Mouse (Mus musculus) forebrain, embryonic 10.5 days (tissue): ENCODE measurements around the gene Slc4a7. TPM values are rescaled to one million over a fixed set of nuclear protein-coding genes. Genes with fewer than 3 reads are reported as not detected.
A peak's percentile ranks its signal among the peaks of the same experiment; 100 is the strongest.

Experiments
- DNase-seq: peaks from one replicate; pipeline ENCODE4 v3.0.0-alpha.2; 2017; ENCODE audit warnings: low spot score; ENCODE audit errors: extremely low spot score
- H3K27ac ChIP-seq: fragments of 300-500 bp; sonication (generic); 2 replicates; pipeline ENCODE4 v1.5.1; 2016; ENCODE audit warnings: mild to moderate bottlenecking
- H3K27me3 ChIP-seq: fragments of 300-500 bp; sonication (generic); 2 replicates; pipeline ENCODE4 v1.6.1; 2016; ENCODE audit warnings: mild to moderate bottlenecking; ENCODE audit not compliant: poor library complexity, severe bottlenecking
- H3K36me3 ChIP-seq: fragments of 300-500 bp; sonication (generic); replicated peaks from 2 replicates; pipeline ENCODE4 v1.6.1; 2016; ENCODE audit warnings: mild to moderate bottlenecking, moderate library complexity
- H3K4me1 ChIP-seq: fragments of 300-500 bp; sonication (generic); 2 replicates; pipeline ENCODE4 v1.6.1; 2016
- H3K4me3 ChIP-seq: fragments of 300-500 bp; sonication (generic); 2 replicates; pipeline ENCODE4 v1.5.1; 2016; ENCODE audit warnings: mild to moderate bottlenecking, moderate library complexity
- H3K9me3 ChIP-seq: fragments of 300-500 bp; sonication (generic); 2 replicates; pipeline ENCODE4 v1.6.1; 2016; ENCODE audit warnings: mild to moderate bottlenecking, moderate library complexity
- WGBS: fragments of 180-500 bp; shearing (Covaris S2); methylation state at CpG from one replicate; pipeline ENCODE4 v1.1.7; 2016; 5-methylcytosine and 5-hydroxymethylcytosine counted together
- polyA plus RNA-seq: library from polyadenylated mRNA; unstranded; fragments of >200 nt; fragmentation: Nextera tagmentation; extraction: Ambion mirVana; gene quantifications from 2 replicates; pipeline ENCODE4 v1.2.1, GENCODE M21; 2016

Slc4a7 gene
- 34.5 and 36.5 TPM in 2 replicates for polyA plus RNA-seq

GRCm38 (mm10) chr14:14701710-14702329 lies at the start of gene Slc4a7:
TSS of gene Slc4a7 (plus strand) at chr14:14702279.
- no peaks in the 10 kb centered on the region for H3K9me3 ChIP-seq
- H3K4me1 ChIP-seq = peaks cover 28% of the 10 kb centered on the region
- H3K36me3 ChIP-seq = peaks cover 9% of the 10 kb centered on the region; the same call in 1 of the 2 replicates
- H3K27ac ChIP-seq = peak within 1 kb of the TSS; percentile 96
- WGBS = 88% methylated on average over 5 of the region's 5 CpGs
- H3K27me3 ChIP-seq = no peaks in the 10 kb centered on the region
- no peak for DNase-seq
- peak within 1 kb of the TSS; percentile 92 for H3K4me3 ChIP-seq

DNA sequence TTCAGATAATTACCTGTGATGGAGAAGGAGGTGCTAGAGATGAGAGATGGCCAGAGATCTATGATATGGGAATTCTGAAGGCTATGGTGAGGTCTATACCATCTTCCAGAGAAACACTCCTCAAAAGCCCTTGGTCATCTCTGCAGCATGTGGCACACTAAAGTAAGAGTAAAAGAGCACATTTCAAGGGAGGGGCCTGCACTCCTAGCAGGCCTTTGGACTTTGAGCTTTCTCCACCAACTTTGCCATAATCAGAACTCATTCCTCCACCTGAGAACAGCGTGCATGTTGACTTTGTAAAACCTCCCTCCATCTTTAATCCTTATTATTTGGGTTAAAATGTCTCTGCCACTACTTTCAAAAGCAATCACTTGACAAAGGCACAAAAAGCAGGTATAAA lies 31.5 kb upstream of the Slc4a7 start:
- H3K4me3 ChIP-seq = no peak overlapping the region
- no peaks in the 10 kb centered on the region for H3K27me3 ChIP-seq
- no peak overlapping the region for H3K27ac ChIP-seq
- DNase-seq = no peak
- 85% methylated on average over 1 of the region's 1 CpGs for WGBS
- H3K36me3 ChIP-seq = no peaks in the 10 kb centered on the region
- no peaks in the 10 kb centered on the region for H3K9me3 ChIP-seq
- H3K4me1 ChIP-seq = no peaks in the 10 kb centered on the region

- H3K27me3 ChIP-seq = no peaks in the 10 kb centered on the region
- no peaks in the 10 kb centered on the region for H3K9me3 ChIP-seq
- WGBS = 77% methylated on average over 4 of the region's 4 CpGs
- DNase-seq = no peak
- no peaks in the 10 kb centered on the region for H3K36me3 ChIP-seq
- no peak overlapping the region for H3K27ac ChIP-seq
- no peak overlapping the region for H3K4me3 ChIP-seq
- no peaks in the 10 kb centered on the region for H3K4me1 ChIP-seq
Measured at GRCm38 (mm10) chr14:14681611-14682010, 20.5 kb upstream of the Slc4a7 start.

DNA sequence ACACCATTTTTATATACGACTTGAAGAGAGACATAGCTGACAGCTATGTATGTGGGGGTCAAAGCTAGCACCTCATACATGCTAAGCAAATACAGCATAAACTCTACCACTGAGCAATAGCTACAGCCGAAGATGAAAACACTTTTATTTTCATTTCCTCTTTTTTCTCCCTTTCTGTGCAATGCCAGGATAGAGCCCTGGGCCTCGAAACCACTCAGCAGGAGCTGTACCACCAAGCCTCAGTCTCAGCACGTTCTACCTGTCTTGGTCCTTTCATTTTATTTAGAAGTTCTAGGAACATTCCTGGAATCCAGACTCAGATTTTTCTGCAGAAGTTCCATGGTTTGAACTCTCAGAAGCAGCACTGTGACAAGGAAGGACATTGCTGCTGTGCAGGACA lies 17.3 kb upstream of the Slc4a7 start:
- no peaks in the 10 kb centered on the region for H3K9me3 ChIP-seq
- H3K4me3 ChIP-seq = no peak overlapping the region
- no peak for DNase-seq
- H3K27ac ChIP-seq = no peak overlapping the region
- H3K27me3 ChIP-seq = no peaks in the 10 kb centered on the region
- no peaks in the 10 kb centered on the region for H3K36me3 ChIP-seq
- no peaks in the 10 kb centered on the region for H3K4me1 ChIP-seq
- WGBS = 83% methylated on average over 4 of the region's 4 CpGs

- H3K27me3 ChIP-seq = no peaks in the 10 kb centered on the region
- no peak overlapping the region for H3K27ac ChIP-seq
- H3K4me1 ChIP-seq = no peaks in the 10 kb centered on the region
- no peaks in the 10 kb centered on the region for H3K9me3 ChIP-seq
- no peaks in the 10 kb centered on the region for H3K36me3 ChIP-seq
- no peak overlapping the region for H3K4me3 ChIP-seq
- 80% methylated on average over 7 of the region's 7 CpGs for WGBS
- no peak for DNase-seq
Measured at GRCm38 (mm10) chr14:14686101-14686551, 16.0 kb upstream of the Slc4a7 start.

- 81% methylated on average over 7 of the region's 7 CpGs for WGBS
- H3K4me3 ChIP-seq = no peak overlapping the region
- DNase-seq = no peak
- H3K27me3 ChIP-seq = no peaks in the 10 kb centered on the region
- no peaks in the 10 kb centered on the region for H3K9me3 ChIP-seq
- no peaks in the 10 kb centered on the region for H3K4me1 ChIP-seq
- no peak overlapping the region for H3K27ac ChIP-seq
- H3K36me3 ChIP-seq = no peaks in the 10 kb centered on the region
Measured at GRCm38 (mm10) chr14:14687258-14687890, 14.7 kb upstream of the Slc4a7 start.

DNA sequence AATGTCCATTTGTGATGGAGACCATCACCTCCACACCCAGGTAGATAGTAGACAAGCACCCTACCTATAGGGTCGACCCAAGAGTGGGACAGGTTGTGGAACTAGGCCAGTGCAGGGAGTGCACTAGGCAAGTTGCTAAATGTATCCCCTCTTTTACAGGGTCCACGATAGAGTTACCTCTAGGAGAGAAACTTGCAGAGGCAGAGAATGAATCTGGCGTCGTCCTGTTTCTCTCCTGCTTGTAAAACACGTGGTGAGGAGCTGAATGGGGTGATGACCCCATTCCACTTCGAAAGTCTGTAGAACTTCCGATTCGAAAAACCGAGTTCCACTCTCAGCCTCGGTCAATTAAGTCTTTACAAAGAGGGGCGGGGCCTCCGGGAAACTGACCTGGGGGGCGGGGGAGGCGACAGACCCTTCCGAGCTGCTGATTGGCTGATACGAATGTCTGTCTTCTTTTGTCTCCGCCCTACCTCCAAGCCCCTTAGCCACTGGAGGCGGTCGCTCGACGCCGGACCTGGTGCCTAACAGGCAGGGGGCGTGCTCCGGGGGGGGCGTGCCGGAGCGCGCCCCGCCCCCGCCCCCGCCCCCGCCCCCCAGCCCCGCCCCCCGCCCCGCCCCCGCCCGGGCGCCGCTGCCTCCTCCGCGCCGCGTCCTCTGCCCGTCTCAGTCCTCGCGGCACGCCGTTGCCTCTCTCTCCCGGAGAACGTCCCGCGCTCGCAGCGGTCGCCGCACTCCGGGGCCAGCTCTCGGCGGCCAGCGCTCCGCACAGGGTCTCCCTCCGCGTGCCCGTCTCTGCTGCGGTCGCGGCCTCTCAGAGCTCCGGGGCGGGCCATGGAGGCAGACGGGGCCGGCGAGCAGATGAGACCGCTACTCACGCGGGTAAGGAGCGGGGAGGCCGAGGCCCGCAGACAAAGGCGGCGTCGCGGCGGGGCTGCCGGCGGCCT lies 593 bp downstream of the Slc4a7 start:
- Histone ChIP-seq H3K27me3 (no peaks in the 10 kb centered on the region), H3K9me3 (no peaks in the 10 kb centered on the region), H3K27ac (peak overlapping the region; percentile 96), H3K4me3 (peak overlapping the region; percentile 92), H3K36me3 (peaks cover 17% of the 10 kb centered on the region), H3K4me1 (peaks cover 31% of the 10 kb centered on the region)
- WGBS = under 1% methylated on average over 79 of the region's 85 CpGs
- DNase-seq = peak; percentile 94

- peak overlapping the region; percentile 96 for H3K27ac ChIP-seq
- peak; percentile 71 for DNase-seq
- under 1% methylated on average over 52 of the region's 60 CpGs for WGBS
- H3K4me3 ChIP-seq = peak overlapping the region; percentile 92
- H3K27me3 ChIP-seq = no peaks in the 10 kb centered on the region
- no peaks in the 10 kb centered on the region for H3K9me3 ChIP-seq
- H3K4me1 ChIP-seq = peaks cover 31% of the 10 kb centered on the region
- H3K36me3 ChIP-seq = peaks cover 24% of the 10 kb centered on the region
Measured at GRCm38 (mm10) chr14:14703346-14703871, 1.3 kb downstream of the Slc4a7 start.

DNA sequence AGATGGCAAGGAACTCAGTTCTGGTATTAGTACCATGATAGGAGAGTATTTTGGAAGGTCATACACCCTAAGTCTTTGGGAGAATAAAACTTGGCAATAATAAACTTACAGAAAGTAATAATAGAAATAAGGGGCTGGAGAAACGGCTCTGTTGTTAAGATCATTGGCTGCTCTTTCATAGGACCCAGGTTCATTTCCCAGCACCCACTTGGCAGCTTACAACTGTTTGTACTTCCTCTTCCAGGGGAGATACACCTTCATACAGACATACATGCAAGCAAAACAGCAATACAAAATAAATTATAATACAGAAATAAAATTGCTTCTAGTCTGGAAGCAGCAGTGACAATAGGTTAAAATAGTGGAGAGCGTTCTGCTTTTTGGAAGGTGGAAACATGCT lies 2.6 kb downstream of the Slc4a7 start:
- peaks cover 36% of the 10 kb centered on the region for H3K36me3 ChIP-seq
- no peaks in the 10 kb centered on the region for H3K27me3 ChIP-seq
- H3K4me3 ChIP-seq = peak overlapping the region; percentile 92
- no peaks in the 10 kb centered on the region for H3K9me3 ChIP-seq
- 80% methylated on average over 2 of the region's 2 CpGs for WGBS
- no peak overlapping the region for H3K27ac ChIP-seq
- H3K4me1 ChIP-seq = peaks cover 31% of the 10 kb centered on the region
- DNase-seq = no peak

GRCm38 (mm10) chr14:14705126-14705525 lies 3.0 kb downstream of the Slc4a7 start:
- Histone ChIP-seq H3K4me3 (peak overlapping the region; percentile 92), H3K9me3 (no peaks in the 10 kb centered on the region)
- DNase-seq = no peak

DNA sequence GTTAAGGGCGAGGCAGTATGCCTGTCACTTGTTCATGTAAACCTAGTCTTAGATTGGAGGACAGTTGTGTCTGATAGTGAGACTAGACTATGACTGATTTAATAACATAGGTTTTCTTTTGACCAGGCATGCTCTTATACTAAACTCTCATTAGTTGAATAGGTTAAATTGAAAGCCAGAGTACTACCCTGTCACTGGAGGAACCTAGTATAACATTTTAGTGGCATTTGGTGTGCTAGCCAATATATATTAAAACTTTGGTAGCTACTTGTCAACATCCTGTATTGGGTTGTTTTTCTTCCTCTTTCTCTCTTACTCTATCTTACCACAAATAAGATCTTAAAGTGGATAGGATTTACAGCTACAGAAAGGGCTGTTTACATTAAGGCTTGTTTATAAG lies 4.3 kb downstream of the Slc4a7 start:
- H3K27ac ChIP-seq = no peak overlapping the region
- H3K27me3 ChIP-seq = no peaks in the 10 kb centered on the region
- peaks cover 53% of the 10 kb centered on the region for H3K36me3 ChIP-seq
- WGBS = 91% methylated on average over 1 of the region's 1 CpGs
- DNase-seq = no peak
- H3K9me3 ChIP-seq = no peaks in the 10 kb centered on the region
- H3K4me1 ChIP-seq = peaks cover 31% of the 10 kb centered on the region
- H3K4me3 ChIP-seq = no peak overlapping the region

More at GRCm38 (mm10) chr14:14705126-14705525, 3.0 kb downstream of the Slc4a7 start:
- Histone ChIP-seq H3K36me3 (peaks cover 41% of the 10 kb centered on the region), H3K27me3 (no peaks in the 10 kb centered on the region), H3K27ac (no peak overlapping the region), H3K4me1 (peaks cover 31% of the 10 kb centered on the region)
- 86% methylated on average over 3 of the region's 3 CpGs for WGBS

DNA sequence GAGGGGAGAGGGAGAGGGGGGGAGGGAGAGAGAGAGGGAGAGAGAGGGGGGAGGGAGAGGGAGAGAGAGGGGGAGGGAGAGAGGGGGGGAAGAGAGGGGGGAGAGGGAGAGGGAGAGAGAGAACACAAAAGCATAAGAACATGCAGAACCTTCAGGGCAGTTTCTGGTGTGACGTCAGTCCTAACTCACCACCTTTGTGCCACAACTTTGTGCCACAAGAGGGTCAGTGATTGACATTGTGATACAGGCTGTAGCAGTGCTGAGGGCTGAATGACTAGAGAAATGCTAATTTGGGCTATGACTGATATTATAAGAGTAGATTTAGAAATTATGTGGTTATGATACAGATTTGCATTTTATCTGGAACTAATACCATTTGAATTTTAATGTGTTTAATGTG lies 5.0 kb downstream of the Slc4a7 start:
- Histone ChIP-seq H3K4me3 (no peak overlapping the region), H3K36me3 (peaks cover 59% of the 10 kb centered on the region), H3K4me1 (peaks cover 31% of the 10 kb centered on the region), H3K27ac (no peak overlapping the region), H3K27me3 (no peaks in the 10 kb centered on the region), H3K9me3 (no peaks in the 10 kb centered on the region)
- no peak for DNase-seq
- 67% methylated on average over 1 of the region's 1 CpGs for WGBS
